Mouse (Mus musculus) neural tube, embryonic 10.5 days (tissue): Measurements from ENCODE around the gene Gzmg.
"Not testable (repeated sequence)": the region's sequence is repeated elsewhere in the genome, so short reads cannot be mapped to it uniquely, and the experiment has no call there.

Experiments used
- DNase-seq: peaks from one replicate; pipeline ENCODE4 v3.0.0-alpha.2; 2017; ENCODE audit warnings: low spot score; ENCODE audit errors: extremely low spot score

The Gzmg gene

DNA sequence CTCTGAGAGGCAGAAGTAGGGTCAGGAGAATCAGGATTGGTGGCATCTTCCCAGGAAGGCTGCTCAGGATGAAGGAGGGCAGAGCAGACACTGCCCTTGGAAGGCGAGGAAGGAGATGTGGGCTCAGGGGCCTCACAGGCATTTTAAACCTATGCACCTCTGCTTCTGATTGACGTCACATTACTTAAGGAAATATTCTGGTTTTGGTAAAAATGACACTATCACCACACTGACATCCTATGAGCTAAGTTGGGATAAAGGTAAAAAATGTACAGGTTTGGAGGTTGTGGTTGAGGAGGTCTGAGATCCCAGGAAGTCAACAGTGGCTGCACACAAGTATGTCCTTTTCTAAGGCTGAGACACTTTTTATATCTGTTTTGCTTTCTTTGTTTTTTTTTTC lies at the start of gene Gzmg:
Gzmg (minus strand) TSS at position 101 of the 400 bp plus-strand sequence.
- DNase-seq: not testable (repeated sequence)

DNA sequence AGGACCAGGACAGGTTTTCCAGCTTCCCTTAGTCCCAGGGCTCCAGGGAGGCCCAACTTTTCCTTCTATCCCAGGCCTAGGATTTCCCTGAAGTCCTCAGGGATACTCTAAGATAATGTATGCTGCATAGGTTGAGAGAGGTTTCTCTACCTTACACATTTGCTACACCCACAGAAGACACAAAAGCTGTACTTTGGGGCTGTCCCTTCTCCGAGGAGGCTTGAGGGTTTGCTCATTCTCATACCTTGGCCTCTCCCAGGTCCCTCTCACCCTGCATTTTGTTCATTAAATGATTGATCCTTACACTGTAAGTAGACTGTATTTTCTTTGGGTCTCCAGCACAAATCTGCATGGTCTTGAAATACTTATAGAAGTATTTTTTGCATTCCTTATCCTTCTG lies 46.2 kb upstream of the Gzmg start:
- no peak for DNase-seq

DNA sequence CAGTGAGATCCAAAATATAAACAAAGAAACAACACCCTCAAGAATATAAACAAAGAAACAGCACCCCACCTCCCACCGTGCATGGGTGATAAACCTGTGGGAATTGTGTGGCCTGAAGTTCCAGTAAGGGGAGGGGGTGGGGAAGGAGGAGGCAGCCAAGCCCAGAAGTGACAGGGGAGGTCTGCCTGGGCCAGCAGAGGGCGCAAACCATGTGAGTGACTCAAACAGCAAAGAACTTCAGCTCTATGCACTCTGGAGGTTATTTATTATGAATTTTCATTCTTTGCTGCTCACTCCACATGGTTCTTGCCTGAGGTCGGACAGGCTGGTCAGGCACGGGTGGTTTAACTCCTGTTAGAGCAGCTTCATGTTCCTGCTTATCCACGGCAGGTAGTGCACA lies 45.6 kb upstream of the Gzmg start:
- peak; percentile 43 for DNase-seq

DNA sequence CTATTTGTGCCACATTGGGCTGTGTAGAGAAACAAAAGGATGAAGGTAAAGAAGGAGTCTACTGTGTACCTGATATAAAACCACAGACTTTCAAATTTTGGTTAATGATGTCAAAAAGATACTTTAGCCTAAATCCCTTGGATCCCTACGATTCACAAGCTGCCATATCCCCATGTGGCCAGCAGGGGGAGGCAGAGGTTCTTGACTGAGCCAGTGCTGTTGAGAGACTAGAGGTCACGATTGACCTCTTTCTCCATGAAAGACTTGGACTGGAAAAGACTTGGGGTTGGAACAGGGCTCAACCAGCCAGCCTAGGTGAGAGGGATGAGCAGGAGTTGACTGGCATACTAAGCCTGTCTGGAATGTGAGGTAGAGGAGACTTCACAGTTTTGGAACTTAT lies 44.6 kb upstream of the Gzmg start:
- peak; percentile 65 for DNase-seq

DNA sequence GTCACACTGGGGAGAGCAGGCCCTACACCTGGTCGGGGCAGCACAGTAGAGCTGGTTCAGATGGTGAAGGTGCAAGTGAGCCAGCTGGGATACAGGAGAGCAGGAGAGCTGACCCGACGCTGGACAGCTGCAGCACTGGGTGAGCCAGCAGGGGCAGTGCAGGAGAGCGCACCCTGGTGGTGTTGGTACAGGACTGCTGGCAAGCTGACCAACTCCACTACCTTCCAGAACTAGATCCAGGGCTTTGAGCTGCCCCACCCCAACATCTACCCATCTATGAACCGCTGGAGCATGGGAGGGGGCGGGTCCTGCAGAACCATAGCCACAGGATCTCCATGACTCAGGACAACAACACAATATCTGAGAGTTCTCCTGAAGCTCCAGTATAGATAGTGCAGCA lies 27.6 kb upstream of the Gzmg start:
- DNase-seq: no peak

DNA sequence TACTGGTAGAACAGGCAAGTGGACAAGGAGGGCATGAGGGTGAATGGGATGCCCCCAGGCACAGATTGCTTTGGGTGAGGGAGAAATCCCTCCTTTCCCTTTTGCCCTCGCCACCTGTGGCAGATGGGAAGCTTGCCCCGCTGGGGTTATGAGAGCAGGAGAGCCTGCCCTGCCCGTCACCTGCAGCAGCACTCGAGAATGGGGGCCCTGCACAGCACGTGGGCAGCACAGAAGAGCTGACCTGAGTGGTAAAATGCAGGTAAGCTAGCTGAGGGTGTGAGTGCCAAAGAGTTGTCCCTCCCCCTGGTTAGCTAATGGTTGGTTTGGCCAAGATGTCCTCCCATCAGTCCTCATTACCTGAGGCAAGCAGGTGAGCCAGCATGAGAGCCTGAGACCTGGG lies 27.1 kb upstream of the Gzmg start:
- no peak for DNase-seq

DNA sequence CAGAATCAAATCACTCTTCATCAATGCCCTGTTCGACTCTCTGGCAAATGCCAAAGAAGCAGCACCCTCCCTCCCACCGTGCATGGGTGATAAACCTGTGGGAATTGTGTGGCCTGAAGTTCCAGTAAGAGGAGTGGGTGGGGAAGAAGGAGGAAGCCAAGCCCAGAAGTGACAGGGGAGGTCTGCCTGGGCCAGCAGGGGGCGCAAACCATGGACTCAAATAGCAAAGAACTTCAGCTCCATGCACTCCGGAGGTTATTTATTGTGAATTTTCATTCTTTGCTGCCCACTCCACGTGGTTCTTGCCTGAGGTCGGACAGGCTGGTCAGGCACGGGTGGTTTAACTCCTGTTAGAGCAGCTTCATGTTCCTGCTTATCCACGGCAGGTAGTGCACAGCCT lies 18.3 kb upstream of the Gzmg start:
- peak; percentile 48 for DNase-seq

DNA sequence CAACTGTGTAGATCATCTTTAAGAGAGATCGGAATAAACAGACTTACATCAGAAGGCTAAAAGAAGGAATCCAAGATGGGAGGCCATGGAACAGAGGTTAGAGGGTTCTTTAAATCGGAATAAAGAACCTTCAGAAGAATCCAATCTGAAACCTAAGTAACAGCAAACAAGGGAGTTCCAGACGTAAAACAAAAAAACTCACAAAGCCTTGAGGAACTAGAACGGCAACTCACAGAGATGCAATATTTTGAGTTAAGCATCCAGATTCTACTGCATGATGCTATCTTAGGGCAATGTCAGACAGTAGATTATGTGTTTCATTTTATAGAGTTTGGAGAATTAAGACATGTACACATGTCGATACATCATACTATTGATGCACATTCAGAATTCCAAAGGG lies 15.1 kb upstream of the Gzmg start, which contains the start of gene Gzmn:
Gzmn (minus strand) TSS at position 101 of the 400 bp plus-strand sequence.
- DNase-seq: no peak

DNA sequence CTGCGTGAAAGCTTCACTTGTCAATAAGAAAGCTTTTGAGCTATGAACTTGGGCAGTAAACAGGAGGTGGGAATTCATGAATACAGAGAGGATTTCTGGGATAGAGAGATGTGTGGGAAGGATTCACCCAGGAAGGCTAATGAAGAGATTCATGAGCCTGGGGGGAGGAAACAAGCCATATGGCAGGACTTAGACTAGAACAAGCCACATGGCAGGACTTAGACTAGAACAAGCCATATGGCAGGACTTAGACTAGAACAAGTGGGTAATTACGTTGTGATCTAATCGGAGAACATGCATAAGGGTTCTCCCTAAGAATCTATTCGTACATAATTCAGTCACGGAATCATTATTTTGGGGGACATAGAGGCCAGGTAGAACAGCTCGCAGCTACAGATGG lies 14.0 kb upstream of the Gzmg start:
- DNase-seq: no peak

DNA sequence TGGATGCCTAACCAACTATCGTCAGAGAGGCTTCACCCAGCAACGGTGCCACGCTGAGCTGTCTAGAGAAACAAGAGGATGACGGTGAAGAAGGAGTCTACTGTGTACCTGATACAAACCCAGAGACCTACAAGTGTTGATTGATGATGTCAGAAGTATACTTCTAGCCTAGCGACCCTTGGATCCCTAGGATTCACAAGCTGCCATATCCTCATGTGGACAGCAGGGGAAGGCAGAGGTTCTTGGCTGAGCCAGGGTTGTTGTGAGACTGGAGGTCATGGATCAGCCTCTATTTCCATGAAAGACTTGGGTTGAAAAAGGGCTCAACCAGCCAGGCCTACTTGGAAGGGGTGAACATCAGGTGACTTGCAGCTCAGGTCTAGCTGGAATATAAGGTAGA lies 13.4 kb upstream of the Gzmg start:
- no peak for DNase-seq

DNA sequence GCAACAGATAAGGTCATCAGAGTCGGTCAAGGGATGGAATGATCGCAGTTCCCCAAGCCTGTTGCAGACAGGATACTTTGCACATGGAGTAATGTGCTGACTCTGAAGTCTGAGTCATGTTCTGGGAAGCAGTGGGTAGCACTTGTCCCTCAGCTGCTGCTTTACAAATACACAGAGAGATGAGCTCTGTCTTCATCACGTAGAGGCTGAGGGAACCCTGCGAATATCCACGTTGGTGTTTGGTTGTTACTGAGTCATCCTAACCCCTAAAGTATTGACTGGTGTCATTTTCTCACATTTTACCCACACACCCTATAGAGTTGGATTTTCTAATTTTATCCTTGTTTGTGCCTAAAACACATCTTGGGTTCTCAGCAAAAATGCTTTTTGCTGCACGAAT lies 8.6 kb upstream of the Gzmg start:
- DNase-seq: no peak

DNA sequence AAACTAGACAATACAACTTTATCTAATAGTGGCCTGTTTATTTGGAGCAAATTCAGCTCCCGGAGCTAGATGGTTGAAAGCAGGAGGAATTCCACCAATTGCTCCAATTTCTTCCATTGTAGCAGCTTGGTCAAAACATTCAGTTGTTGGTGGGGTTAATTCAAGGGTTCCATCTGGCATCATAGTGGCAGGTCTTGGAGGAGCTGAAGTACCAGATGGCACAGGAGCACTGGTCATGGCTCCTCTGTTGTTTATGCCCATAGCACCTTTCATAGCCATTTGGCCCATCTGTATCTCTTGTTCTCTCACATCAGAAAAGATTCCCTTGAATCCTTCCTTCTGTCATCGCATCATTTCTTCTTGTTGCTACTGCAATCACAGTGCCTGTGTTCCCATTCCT lies 2.7 kb upstream of the Gzmg start:
- DNase-seq: no peak

DNA sequence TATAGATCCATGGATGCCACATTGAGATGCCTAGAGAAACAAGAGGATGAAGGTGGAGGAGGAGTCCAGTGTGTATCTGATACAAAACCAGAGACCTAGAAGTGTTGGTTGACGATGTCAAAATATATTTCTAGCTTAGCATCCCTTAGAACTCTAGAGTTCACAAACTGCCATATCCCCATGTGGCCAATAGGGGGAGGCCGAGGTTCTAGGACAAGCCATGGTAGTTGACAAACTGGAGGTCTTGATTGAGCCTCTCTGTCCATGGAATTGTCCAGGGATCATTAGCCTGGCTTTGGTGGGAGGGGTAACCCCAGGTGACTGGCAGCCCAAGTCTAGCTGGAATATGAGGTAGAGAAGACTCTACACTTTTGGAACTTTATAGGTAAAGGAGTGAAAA lies 4.0 kb downstream of the Gzmg start:
- no peak for DNase-seq

DNA sequence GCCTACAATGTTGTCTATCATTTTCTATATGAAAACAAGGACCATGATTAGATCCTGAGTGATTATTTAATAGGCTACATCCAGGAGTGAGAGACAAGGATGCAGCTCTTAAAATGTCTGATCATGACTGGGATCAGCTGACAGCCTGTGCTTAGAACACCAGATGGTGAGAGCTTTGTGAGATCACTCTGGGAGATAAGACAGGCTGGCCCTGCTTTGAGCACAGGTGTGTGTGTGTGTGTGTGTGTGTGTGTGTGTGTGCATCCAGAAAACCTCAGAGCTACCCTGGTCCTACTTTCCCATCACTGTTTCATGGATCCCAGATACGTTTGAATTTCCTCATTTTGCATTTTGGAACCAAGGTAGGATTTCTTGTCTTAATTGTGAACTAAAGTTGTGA lies 25.7 kb downstream of the Gzmg start:
- DNase-seq: not testable (repeated sequence)

DNA sequence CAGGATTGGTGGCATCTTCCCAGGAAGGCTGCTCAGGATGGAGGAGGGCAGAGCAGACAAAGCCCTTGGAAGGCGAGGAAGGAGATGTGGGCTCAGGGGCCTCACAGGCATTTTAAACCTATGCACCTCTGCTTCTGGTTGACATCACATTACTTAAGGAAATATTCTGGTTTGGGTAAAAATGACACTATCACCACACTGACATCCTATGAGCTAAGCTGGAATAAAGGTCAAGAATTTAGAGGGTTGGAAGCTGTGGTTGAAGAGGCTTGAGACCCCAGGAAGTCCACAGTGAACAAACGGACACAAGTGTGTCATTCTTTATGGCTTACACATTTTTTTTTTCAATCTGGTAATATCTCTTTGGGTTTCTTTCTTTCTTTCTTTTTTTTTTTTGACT lies 26.9 kb downstream of the Gzmg start, which contains the start of gene Gzmd:
Gzmd (minus strand) TSS at position 101 of the 400 bp plus-strand sequence.
- not testable (repeated sequence) for DNase-seq

DNA sequence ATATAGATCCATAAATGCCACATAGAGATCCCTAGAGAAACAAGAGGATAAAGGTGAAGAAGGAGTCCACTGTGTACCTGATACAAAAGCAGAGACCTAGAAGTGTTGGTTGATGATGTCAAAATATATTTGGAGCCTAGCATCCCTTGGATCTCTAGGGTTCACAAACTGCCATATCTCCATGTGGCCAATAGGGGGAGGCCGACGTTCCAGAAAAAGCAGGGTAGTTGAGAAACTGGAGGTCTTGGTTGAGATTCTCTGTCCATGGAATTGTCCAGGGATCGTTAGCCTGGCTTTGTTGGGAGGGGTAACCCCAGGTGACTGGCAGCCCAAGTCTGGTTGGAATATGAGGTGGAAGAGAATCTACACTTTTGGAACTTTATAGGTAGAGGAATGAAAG lies 31.0 kb downstream of the Gzmg start:
- DNase-seq: no peak

DNA sequence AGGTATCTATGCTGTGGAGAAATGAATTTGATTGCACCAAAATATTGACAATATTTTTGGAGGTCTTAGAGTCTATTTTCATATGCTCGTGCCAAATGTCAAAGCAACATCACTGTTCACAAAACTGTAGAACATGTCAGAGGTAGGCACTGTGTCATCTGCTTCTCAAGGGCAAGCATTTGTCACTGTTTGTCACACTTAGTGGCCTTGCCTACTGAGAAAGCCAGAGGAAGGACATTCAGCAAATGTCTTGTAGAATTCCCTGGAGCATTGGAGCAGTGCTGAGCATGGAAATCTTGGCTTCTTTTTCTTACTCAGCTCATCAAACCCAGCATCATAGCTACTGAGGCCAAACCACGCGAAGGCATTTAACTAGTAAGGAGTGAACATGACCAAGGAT lies 35.9 kb downstream of the Gzmg start:
- no peak for DNase-seq

DNA sequence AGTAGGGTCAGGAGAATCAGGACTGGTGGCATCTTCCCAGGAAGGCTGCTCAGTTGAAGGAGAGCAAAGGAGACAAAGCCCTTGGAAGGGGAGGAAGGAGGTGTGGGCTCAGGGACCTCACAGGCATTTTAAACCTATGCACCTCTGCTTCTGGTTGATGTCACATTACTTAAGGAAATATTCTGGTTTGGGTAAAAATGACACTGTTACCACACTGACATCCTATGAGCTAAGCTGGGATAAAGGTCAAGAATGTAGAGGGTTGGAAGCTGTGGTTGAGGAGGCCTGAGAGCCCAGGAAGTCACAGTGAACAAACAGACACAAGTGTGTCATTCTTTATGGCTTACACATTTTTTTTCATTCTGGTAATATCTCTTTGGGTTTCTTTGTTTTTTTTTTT lies 38.9 kb downstream of the Gzmg start, which contains the start of gene Gzme:
Gzme (minus strand) TSS at position 101 of the 400 bp plus-strand sequence.
- no peak for DNase-seq

DNA sequence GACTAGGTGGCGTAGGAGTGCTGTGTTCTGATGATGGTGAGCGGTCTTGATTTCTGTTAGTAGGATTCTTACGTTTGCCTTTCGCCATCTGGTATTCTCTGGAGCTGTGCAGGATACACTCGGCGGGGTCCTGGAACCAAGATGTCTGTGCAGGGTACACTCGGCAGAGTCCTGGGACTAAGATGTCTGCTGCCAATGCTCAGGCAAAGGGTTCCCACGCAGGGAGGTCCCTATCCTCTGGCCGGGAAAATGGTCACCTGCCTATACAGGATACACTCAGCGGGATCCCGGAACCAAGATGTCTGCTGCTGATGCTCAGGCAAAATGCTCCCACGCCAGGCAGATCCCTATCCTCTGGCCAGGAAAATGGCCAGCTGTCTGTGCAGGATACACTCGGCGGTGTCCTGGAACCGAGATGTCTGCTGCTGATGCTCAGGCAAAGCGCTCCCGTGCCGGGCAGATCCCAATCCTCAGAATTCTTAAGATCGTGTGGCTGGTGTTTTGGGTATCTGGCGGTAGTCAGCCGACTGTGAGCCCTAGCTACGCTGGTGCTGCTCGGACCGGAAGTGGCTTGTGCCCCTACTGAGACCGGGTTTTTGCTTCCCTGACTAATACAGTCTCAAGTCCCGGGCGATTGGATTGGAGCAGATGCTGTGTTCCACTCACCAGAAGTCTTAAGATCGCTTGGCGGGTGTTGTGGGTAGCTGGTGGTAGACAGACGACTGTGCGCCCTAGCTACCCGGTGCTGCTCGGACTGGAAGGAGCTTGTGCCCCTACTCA lies 43.7 kb downstream of the Gzmg start:
- not testable (repeated sequence) for DNase-seq
